Mouse (Mus musculus) G1E (cell line): ENCODE measurements at regions not wholly inside any gene's neighbourhood (a gene's known extent, or its start where the extent isn't known, plus 50 kb on each side); places are given as distances from the start of the nearest gene placed in this dataset.

ENCODE experiments used
- ATAC-seq: 2 replicates; pipeline ENCODE4 v1.8.0; 2016; ENCODE audit warnings: mild to moderate bottlenecking; ENCODE audit not compliant: insufficient number of reproducible peaks, poor library complexity, low FRiP score, severe bottlenecking; ENCODE audit errors: extremely low read depth
- DNase-seq: peaks from one replicate; pipeline ENCODE4 v3.0.0; 2012; ENCODE audit warnings: low spot score
- H3K27me3 ChIP-seq: 2 replicates; pipeline ENCODE4 v1.6.1; 2012; ENCODE audit warnings: mild to moderate bottlenecking, low read length, inconsistent platforms; ENCODE audit not compliant: insufficient read depth
- H3K36me3 ChIP-seq: replicated peaks from 2 replicates; pipeline ENCODE3; 2012; ENCODE audit warnings: mild to moderate bottlenecking, inconsistent platforms
- H3K4me1 ChIP-seq: 2 replicates; pipeline ENCODE4 v1.6.1; 2012; ENCODE audit warnings: low read depth, low read length, inconsistent platforms, mixed read lengths; ENCODE audit not compliant: insufficient read depth
- H3K4me3 ChIP-seq: 2 replicates; pipeline ENCODE4 v1.5.1; 2012; ENCODE audit warnings: low read depth, mild to moderate bottlenecking, inconsistent platforms, low read length, moderate library complexity, mixed read lengths
- H3K9me3 ChIP-seq: replicated peaks from 2 replicates; pipeline ENCODE4 v1.6.1; 2012; ENCODE audit warnings: inconsistent platforms
- CTCF ChIP-seq: IDR thresholded peaks from 2 replicates; pipeline ENCODE4 v1.5.1; 2012; ENCODE audit warnings: low read depth, low read length, inconsistent platforms, mixed read lengths
- GATA1 ChIP-seq: IDR thresholded peaks from 2 replicates; pipeline ENCODE4 v1.6.1; 2012; ENCODE audit warnings: borderline replicate concordance, low read length, inconsistent platforms, mixed read lengths
- GATA2 ChIP-seq: IDR thresholded peaks from 2 replicates; pipeline ENCODE4 v1.6.1; 2012; ENCODE audit warnings: low read depth, low read length, inconsistent platforms, borderline replicate concordance
- POLR2AphosphoS5 ChIP-seq: IDR thresholded peaks from 2 replicates; pipeline ENCODE4 v1.6.1; 2012; ENCODE audit warnings: low read depth, low read length, inconsistent platforms; ENCODE audit not compliant: insufficient replicate concordance
- TAL1 ChIP-seq: conservative IDR thresholded peaks from 2 replicates; pipeline ENCODE4 v1.6.1; 2012; ENCODE audit warnings: low read depth, low read length, inconsistent platforms, mixed read lengths

DNA sequence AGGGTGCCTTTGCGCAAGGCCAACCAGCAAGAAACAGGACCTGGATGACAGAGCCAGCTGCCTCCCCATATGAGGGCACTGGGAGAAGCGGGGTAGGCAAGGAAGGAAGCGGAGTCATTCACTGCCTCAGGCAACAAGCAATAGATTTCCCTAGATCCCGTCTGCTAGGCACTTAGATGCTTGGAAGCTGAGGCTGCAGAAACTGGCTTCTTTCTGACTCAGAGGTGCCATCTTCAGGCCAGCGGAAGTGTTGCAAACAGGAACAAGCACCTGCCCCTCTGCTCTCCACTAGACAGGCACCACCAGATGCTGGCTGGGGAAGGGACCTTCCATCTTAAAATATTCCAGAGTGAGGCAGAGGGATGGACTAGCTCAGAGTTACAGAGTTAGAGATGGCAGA is 188.0 kb downstream of the 4933412E24Rik start:
- Histone ChIP-seq H3K27me3 (peaks cover 2% of the 10 kb centered on the region; the same call in 1 of the 2 replicates), H3K4me1 (no peaks in the 10 kb centered on the region), H3K36me3 (no peaks in the 10 kb centered on the region), H3K9me3 (no peaks in the 10 kb centered on the region), H3K4me3 (no peak overlapping the region)
- ATAC-seq (no peak), DNase-seq (peak; percentile 13)
- TF ChIP-seq CTCF (peak; percentile 35), POLR2AphosphoS5 (no peak)

DNA sequence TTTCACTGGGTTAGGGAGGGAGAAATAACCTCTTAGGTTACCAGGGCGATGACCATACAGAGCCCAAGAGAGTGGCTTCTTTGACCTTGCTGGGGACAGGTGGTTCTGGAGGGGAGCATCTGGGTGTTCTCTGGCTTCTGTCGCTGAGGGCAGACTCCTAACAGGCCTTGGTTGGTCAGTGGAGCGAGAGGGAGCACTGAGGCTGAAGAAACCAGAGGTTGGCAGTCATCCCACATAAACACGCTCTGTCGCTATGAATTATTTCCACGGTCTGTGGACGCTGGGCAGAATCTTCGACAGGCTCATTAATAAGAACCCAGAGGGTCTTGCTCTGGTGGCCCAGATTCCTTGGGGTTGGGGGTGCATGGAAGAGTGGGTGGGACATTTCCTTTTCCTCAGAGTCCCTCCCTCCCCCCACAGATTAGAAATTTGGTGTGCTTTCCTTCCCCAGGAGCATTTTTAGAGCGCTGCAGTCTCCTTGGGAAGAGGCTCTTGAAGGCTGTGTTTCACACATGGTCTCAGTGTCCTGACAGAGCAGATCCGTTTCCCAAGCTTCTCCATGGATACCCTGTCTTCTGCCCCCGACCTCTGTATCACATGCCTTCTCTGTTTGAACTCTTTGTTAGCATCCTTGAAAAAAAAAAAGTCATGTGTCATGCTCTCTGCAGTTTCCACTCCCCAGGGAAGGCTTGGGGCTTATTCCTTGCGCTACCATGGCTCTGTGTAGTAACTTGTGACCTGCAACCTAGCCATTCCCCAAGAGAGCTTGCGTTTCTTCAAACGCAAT is 190.1 kb downstream of the 4933412E24Rik start:
- Histone ChIP-seq H3K27me3 (peaks cover 7% of the 10 kb centered on the region), H3K36me3 (no peaks in the 10 kb centered on the region), H3K4me1 (no peaks in the 10 kb centered on the region), H3K4me3 (no peak overlapping the region), H3K9me3 (no peaks in the 10 kb centered on the region)
- no peak for TF ChIP-seq GATA1
- no peak for TF ChIP-seq CTCF
- TF ChIP-seq POLR2AphosphoS5: no peak
- DNase-seq: no peak
- no peak for ATAC-seq

DNA sequence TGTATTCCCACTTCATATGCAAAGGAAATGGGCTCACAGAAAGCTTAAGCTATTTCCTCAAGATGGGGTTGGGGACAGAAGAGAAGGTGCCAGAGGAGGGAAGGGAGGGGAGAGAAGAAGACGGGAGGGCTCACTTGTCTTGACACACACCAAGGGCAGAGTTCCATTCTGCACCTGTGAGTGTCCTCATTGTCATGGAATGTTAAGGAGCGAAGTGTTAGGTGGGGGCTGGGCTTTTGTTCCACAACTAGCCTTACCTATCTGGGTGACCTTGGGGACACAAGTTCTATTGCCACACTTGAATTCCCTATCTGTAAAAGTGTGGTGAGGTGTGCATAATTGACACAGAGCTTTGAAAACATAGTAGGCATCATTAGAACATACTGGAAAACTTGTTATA is 192.5 kb downstream of the 4933412E24Rik start:
- DNase-seq: no peak
- H3K27me3 ChIP-seq: peaks cover 7% of the 10 kb centered on the region
- H3K4me1 ChIP-seq: no peaks in the 10 kb centered on the region
- H3K4me3 ChIP-seq: no peak overlapping the region
- ATAC-seq: no peak
- no peaks in the 10 kb centered on the region for H3K9me3 ChIP-seq
- TF ChIP-seq GATA1 (no peak), TAL1 (no peak), GATA2 (no peak), POLR2AphosphoS5 (no peak), CTCF (no peak)
- no peaks in the 10 kb centered on the region for H3K36me3 ChIP-seq

DNA sequence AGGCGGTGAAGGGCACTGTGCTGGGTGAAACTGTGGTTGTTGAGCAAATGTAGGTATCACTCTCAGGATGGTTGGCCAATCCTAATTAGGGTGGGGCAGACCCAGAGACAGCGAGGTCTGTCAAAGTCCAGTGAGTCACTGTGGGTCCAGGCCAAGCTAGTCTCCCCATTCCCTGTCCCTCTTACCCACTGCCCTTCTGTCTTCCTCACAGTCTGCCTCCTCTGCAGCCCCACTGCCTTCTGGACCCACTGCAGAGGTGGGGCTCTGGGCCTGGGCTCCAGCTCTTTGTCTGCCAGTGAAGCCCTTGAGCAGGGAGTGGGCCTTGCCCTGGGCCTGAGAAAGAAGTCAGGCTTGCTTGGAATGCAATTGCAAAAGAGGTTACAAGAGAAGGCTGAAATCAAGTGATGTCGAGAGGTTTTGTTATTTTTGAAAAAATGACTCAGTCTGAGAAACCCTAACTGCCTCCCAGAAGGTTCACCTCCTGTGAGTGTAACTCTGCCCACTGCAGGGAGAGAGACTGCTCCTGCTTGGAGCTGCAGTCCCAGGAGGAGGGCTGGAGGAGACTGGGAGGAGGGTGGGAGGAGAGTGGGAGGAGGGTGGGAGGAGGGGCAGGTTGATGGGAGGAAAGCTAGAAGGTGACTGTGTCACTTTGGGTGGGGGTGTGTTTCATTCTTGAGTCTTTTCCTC is 193.3 kb downstream of the 4933412E24Rik start:
- Histone ChIP-seq H3K27me3 (peaks cover 7% of the 10 kb centered on the region), H3K9me3 (no peaks in the 10 kb centered on the region), H3K4me1 (no peaks in the 10 kb centered on the region), H3K36me3 (no peaks in the 10 kb centered on the region), H3K4me3 (no peak overlapping the region)
- no peak for DNase-seq
- ATAC-seq: no peak
- no peak for TF ChIP-seq TAL1

DNA sequence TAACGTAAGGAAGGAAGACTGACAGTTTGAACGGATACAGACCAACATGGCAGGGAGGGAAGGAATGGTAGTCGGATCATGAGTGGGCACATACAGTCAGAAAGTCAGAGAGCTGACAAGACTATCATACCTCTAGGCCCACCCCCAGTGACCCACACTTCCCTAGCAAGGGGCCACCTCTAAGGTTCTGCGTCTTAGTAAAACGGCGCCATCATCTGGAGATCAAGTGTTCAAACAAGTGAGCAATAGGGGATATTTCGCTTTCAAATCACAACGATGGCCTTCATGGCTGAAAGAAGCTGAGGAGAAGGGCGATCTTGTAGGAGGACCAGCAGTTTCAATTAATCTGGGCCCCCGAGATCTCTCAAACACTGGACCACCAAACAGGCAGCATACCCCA is 196.1 kb downstream of the 4933412E24Rik start:
- Histone ChIP-seq H3K9me3 (no peaks in the 10 kb centered on the region), H3K36me3 (no peaks in the 10 kb centered on the region), H3K4me1 (no peaks in the 10 kb centered on the region), H3K4me3 (no peak overlapping the region), H3K27me3 (peaks cover 10% of the 10 kb centered on the region)
- ATAC-seq: no peak
- no peak for DNase-seq
- no peak for TF ChIP-seq POLR2AphosphoS5

DNA sequence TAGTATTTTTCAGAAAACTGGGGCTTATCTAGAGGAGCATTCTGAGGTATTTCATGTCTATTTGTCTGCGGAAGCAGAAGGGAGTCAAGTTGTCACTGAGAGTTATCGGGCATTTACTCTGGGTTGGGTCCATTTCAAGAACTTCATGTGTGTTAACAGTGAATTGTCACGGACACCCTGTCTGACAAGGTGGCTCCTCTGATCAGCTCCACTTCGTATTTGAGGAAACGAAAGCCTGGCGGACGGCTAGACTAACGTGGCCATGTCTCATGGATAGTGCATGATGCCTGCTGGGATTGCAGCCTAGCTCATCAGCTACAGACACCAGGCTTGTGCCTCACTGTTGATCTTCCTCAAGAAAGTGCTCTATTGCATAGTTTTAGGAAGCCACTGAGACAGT is 200.4 kb downstream of the 4933412E24Rik start:
- Histone ChIP-seq H3K9me3 (no peaks in the 10 kb centered on the region), H3K27me3 (peaks cover 6% of the 10 kb centered on the region), H3K4me3 (no peak overlapping the region), H3K4me1 (no peaks in the 10 kb centered on the region), H3K36me3 (no peaks in the 10 kb centered on the region)
- TF ChIP-seq GATA2 (no peak), POLR2AphosphoS5 (no peak), GATA1 (no peak), CTCF (no peak), TAL1 (no peak)
- DNase-seq: no peak
- ATAC-seq: no peak

DNA sequence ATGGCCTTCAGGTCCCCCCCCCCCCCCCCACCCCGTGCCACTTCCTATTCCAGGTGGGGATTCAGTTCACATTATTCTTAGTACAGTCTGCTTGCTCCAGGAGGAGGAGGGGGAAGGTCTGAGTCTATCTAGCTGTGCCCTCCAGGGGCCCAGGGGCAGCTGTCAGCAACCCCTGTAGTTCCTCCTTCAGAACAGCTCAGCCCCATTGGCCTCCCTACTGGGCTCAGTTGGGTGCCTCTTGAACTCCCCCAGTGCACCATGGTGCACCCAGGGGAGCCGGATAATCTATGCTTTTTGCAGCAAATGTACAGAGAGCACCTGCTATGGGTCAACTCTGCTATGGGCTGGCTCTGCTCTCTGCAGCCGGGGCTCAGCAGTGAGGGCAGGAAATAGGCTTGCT is 204.8 kb downstream of the 4933412E24Rik start:
- TF ChIP-seq TAL1 (no peak), GATA2 (no peak)
- Histone ChIP-seq H3K27me3 (peaks cover 6% of the 10 kb centered on the region), H3K4me1 (no peaks in the 10 kb centered on the region), H3K4me3 (no peak overlapping the region), H3K36me3 (no peaks in the 10 kb centered on the region), H3K9me3 (no peaks in the 10 kb centered on the region)
- DNase-seq (no peak), ATAC-seq (no peak)
